Mouse (Mus musculus): ENCODE measurements around the gene Sobp. TPM values are rescaled to one million over a fixed set of nuclear protein-coding genes. Genes with fewer than 3 reads are reported as not detected.

The Sobp gene
- total and polyA plus RNA-seq, 2 experiments from 2014 or later: 3.0 to 3.9 TPM

DNA sequence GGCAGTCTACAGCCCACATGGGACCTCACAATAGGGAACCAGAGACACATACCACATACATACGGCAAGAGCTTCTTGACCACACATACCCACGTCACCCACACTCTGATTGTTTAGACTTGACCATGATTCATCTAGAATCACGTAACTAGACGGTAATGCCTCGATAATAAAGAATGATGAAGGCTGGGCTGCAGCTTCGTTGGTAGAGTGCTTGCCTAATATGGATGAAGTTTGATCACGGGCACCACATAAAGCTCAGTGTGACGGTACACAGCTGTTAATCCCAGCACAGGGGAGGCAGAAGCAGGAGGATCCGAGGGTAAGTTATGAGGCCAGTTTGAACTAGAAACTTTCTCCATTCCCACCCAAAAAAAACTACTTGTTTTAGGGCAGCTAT lies 31.2 kb downstream of the Sobp start:
- DNase-seq (ENCODE audit: low spot score) (no peak), ATAC-seq (ENCODE audit: insufficient read depth, low read depth) (no peak)
- no peaks in the 10 kb centered on the region for H3K9me3 ChIP-seq (replicated peaks; ENCODE audit: control insufficient read depth, low read length)
- H3K4me3 ChIP-seq (ENCODE audit: low read depth, low read length): no peak overlapping the region
- no peaks in the 10 kb centered on the region for H3K4me1 ChIP-seq (ENCODE audit: control insufficient read depth, insufficient read depth)
- 91% methylated on average over 9 of the region's 9 CpGs for WGBS
- TF ChIP-seq EP300 (IDR thresholded peaks at IDR 0.05; ENCODE audit: low read depth): no peak
- TF ChIP-seq CTCF (IDR thresholded peaks at IDR 0.05; ENCODE audit: low read depth): no peak
- H3K27me3 ChIP-seq (ENCODE audit: control insufficient read depth, insufficient read depth, low read length): no peaks in the 10 kb centered on the region
- no peak overlapping the region for H3K9ac ChIP-seq (replicated peaks; ENCODE audit: low read depth, low read length)
- H3K27ac ChIP-seq (ENCODE audit: low read depth): no peak overlapping the region
- H3K36me3 ChIP-seq (replicated peaks; ENCODE audit: control insufficient read depth, insufficient read depth, low read length): no peaks in the 10 kb centered on the region
- no peak overlapping the region for H3K4me2 ChIP-seq (ENCODE audit: low read depth, low read length)

DNA sequence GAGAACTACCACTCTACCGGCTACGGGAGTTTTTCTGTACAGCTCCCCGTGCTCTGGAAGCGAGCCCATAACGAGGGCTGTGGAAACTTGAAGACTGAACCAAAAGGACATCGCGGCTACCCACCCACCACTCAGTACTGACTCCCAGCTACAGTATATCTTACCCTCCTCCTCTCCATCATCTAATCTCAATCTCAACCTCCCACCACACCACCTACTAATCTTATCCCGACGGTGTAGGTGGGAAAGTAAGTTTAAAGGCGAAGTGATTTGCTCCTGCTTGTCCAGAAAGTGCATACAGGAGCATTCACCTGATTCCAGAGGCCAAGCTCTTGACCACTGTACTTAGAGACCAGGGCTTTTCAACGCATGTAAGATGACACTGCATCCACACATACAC lies 40.3 kb downstream of the Sobp start:
- TF ChIP-seq CTCF (IDR thresholded peaks at IDR 0.05; ENCODE audit: low read depth) (no peak), EP300 (IDR thresholded peaks at IDR 0.05; ENCODE audit: low read depth) (no peak)
- H3K27me3 ChIP-seq (ENCODE audit: control insufficient read depth, insufficient read depth, low read length): no peaks in the 10 kb centered on the region
- no peaks in the 10 kb centered on the region for H3K4me1 ChIP-seq (ENCODE audit: control insufficient read depth, insufficient read depth)
- H3K9ac ChIP-seq (replicated peaks; ENCODE audit: low read depth, low read length): no peak overlapping the region
- H3K36me3 ChIP-seq (replicated peaks; ENCODE audit: control insufficient read depth, insufficient read depth, low read length): no peaks in the 10 kb centered on the region
- H3K4me2 ChIP-seq (ENCODE audit: low read depth, low read length): no peak overlapping the region
- ATAC-seq (ENCODE audit: insufficient read depth, low read depth) (no peak), DNase-seq (ENCODE audit: low spot score) (no peak)
- no peak overlapping the region for H3K27ac ChIP-seq (ENCODE audit: low read depth)
- H3K4me3 ChIP-seq (ENCODE audit: low read depth, low read length): no peak overlapping the region
- WGBS: 85% methylated on average over 11 of the region's 11 CpGs
- H3K9me3 ChIP-seq (replicated peaks; ENCODE audit: control insufficient read depth, low read length): peaks cover 5% of the 10 kb centered on the region; the same call in 1 of the 2 replicates

DNA sequence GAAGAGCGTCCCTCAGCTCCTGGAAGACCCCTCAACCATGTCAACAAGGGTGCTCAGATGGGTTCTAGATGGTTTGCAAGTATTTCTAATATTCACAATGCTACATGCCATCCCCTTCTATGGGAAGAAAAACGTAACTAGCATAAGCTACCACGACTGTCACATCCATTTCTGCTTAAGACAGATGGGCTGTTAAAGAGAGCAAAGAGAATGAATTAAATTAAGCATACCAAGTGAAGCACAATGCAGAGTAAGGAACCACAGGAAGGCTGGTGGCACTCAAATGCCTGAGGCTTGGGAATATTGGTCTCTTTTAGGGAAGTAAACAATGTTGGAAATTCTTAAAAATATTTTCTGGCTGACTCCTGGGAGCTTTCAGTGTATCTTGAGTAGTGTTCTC lies 45.6 kb downstream of the Sobp start:
- TF ChIP-seq EP300 (IDR thresholded peaks at IDR 0.05; ENCODE audit: low read depth) (no peak), CTCF (IDR thresholded peaks at IDR 0.05; ENCODE audit: low read depth) (no peak)
- Histone ChIP-seq H3K4me3 (ENCODE audit: low read depth, low read length) (no peak overlapping the region), H3K9me3 (replicated peaks; ENCODE audit: control insufficient read depth, low read length) (no peaks in the 10 kb centered on the region), H3K36me3 (replicated peaks; ENCODE audit: control insufficient read depth, insufficient read depth, low read length) (no peaks in the 10 kb centered on the region), H3K27ac (ENCODE audit: low read depth) (no peak overlapping the region), H3K27me3 (ENCODE audit: control insufficient read depth, insufficient read depth, low read length) (no peaks in the 10 kb centered on the region), H3K9ac (replicated peaks; ENCODE audit: low read depth, low read length) (no peak overlapping the region), H3K4me2 (ENCODE audit: low read depth, low read length) (no peak overlapping the region), H3K4me1 (ENCODE audit: control insufficient read depth, insufficient read depth) (0 out of 2 replicates have a peak, but pooled peaks cover 9% of the 10 kb centered on the region)
- DNase-seq (ENCODE audit: low spot score) (no peak), ATAC-seq (ENCODE audit: insufficient read depth, low read depth) (no peak)
- 74% methylated on average over 3 of the region's 3 CpGs for WGBS

DNA sequence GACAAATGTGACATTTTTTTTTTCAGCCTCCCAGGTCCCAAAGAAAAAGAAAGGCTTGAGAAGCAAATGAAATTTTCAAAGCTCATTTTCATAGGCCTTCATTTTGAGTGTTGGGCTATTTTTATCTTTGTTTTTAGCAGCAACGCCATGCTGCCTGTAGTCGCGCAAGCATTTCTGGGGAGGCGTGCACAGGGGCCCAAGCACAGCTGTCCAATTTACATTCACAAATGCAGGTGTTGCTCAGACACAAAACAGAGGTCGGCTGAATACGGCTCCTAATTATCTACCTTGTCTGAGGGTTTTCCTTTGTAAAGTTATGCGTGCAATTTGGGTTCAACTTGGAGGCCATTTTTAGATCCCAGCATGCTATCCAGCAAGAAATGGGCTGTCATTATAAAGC lies 49.8 kb downstream of the Sobp start:
- peak; percentile 14 for DNase-seq (ENCODE audit: low spot score)
- Histone ChIP-seq H3K4me1 (ENCODE audit: control insufficient read depth, insufficient read depth) (peaks cover 15% of the 10 kb centered on the region), H3K9me3 (replicated peaks; ENCODE audit: control insufficient read depth, low read length) (no peaks in the 10 kb centered on the region), H3K27ac (ENCODE audit: low read depth) (peak overlapping the region; percentile 54), H3K4me2 (ENCODE audit: low read depth, low read length) (no peak overlapping the region), H3K36me3 (replicated peaks; ENCODE audit: control insufficient read depth, insufficient read depth, low read length) (no peaks in the 10 kb centered on the region), H3K27me3 (ENCODE audit: control insufficient read depth, insufficient read depth, low read length) (no peaks in the 10 kb centered on the region), H3K9ac (replicated peaks; ENCODE audit: low read depth, low read length) (no peak overlapping the region), H3K4me3 (ENCODE audit: low read depth, low read length) (no peak overlapping the region)
- TF ChIP-seq EP300 (IDR thresholded peaks at IDR 0.05; ENCODE audit: low read depth) (no peak), CTCF (IDR thresholded peaks at IDR 0.05; ENCODE audit: low read depth) (no peak)
- ATAC-seq (ENCODE audit: insufficient read depth, low read depth): no peak
- WGBS: 43% methylated on average over 7 of the region's 7 CpGs

DNA sequence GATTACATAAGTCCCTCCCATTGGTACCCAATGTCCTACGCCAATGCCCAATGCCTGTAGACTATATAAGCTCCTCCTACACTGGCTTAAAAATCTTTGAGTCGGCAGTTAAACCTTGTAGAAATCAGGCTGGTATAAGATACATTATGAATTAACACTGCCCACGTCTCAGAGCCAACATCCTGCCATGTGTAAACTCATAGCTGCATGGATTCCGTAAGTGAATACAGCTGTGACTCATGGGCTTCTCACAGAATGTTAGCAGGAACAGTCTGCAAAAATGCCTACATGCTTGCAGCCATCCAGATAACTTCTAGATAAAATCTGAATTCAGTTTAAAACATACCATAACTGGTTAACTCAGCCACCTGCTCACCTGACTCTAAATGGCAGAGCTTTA lies 50.2 kb downstream of the Sobp start:
- no peaks in the 10 kb centered on the region for H3K36me3 ChIP-seq (replicated peaks; ENCODE audit: control insufficient read depth, insufficient read depth, low read length)
- no peak overlapping the region for H3K4me2 ChIP-seq (ENCODE audit: low read depth, low read length)
- ATAC-seq (ENCODE audit: insufficient read depth, low read depth) (no peak), DNase-seq (ENCODE audit: low spot score) (no peak)
- H3K4me3 ChIP-seq (ENCODE audit: low read depth, low read length): no peak overlapping the region
- no peaks in the 10 kb centered on the region for H3K27me3 ChIP-seq (ENCODE audit: control insufficient read depth, insufficient read depth, low read length)
- no peak overlapping the region for H3K9ac ChIP-seq (replicated peaks; ENCODE audit: low read depth, low read length)
- WGBS: 81% methylated on average over 4 of the region's 4 CpGs
- H3K4me1 ChIP-seq (ENCODE audit: control insufficient read depth, insufficient read depth): peaks cover 15% of the 10 kb centered on the region
- no peak for TF ChIP-seq CTCF (IDR thresholded peaks at IDR 0.05; ENCODE audit: low read depth)
- peak overlapping the region; percentile 54 for H3K27ac ChIP-seq (ENCODE audit: low read depth)
- H3K9me3 ChIP-seq (replicated peaks; ENCODE audit: control insufficient read depth, low read length): no peaks in the 10 kb centered on the region

DNA sequence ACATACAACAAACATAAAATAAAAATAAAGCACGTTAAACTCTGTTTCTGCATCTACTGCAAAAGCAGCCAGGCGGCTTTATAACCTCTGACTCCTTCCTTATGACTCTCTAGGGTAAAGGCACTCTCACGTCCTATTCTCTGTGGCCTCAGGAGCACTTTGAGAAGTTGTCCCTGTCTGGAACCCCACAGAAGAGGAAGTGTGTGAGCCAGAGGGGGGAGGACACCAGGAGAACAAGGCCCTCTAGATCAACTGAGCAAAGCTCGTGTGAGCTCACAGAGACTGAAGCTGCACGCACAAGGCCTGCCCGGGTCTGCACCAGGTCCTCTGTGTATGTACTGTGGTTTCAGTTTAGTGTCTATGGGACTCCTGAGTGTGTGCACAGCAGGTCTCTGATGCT lies 50.9 kb downstream of the Sobp start:
- no peaks in the 10 kb centered on the region for H3K9me3 ChIP-seq (replicated peaks; ENCODE audit: control insufficient read depth, low read length)
- ATAC-seq (ENCODE audit: insufficient read depth, low read depth) (no peak), DNase-seq (ENCODE audit: low spot score) (no peak)
- no peaks in the 10 kb centered on the region for H3K36me3 ChIP-seq (replicated peaks; ENCODE audit: control insufficient read depth, insufficient read depth, low read length)
- H3K27me3 ChIP-seq (ENCODE audit: control insufficient read depth, insufficient read depth, low read length): no peaks in the 10 kb centered on the region
- H3K4me3 ChIP-seq (ENCODE audit: low read depth, low read length): no peak overlapping the region
- WGBS: 78% methylated on average over 6 of the region's 6 CpGs
- H3K9ac ChIP-seq (replicated peaks; ENCODE audit: low read depth, low read length): no peak overlapping the region
- peaks cover 15% of the 10 kb centered on the region for H3K4me1 ChIP-seq (ENCODE audit: control insufficient read depth, insufficient read depth)
- H3K4me2 ChIP-seq (ENCODE audit: low read depth, low read length): no peak overlapping the region
- TF ChIP-seq CTCF (IDR thresholded peaks at IDR 0.05; ENCODE audit: low read depth): no peak
- TF ChIP-seq EP300 (IDR thresholded peaks at IDR 0.05; ENCODE audit: low read depth): no peak
- no peak overlapping the region for H3K27ac ChIP-seq (ENCODE audit: low read depth)
